In genomic region chr15:84209517-84210412, GRCm38 (mm10) we compare ENCODE assay signal across 11 mouse cellular contexts. TPM values are rescaled to one million over a fixed set of nuclear protein-coding genes. Genes with fewer than 3 reads are reported as not detected.
A peak's percentile ranks its signal among the peaks of the same experiment; 100 is the strongest.
DNase-seq lines count a peak whose midpoint lies in the region; ATAC-seq and TF ChIP-seq lines count a peak whose summit lies in the region.
"Had no signal": no experiment of that assay in that cellular context is flagged by ENCODE, and none has a peak within 500 bp of the region (broad histone marks: within the 10 kb centered on the region; RNA-seq: fewer than 3 reads in every experiment).

No protein-coding gene starts in this region.

- TF ChIP-seq POLR2A in kidney, adult 2 months (IDR thresholded peaks at IDR 0.05; ENCODE audit: low read depth, low read length): no peak
- no peak for TF ChIP-seq POLR2A in bone marrow, adult 2 months (IDR thresholded peaks at IDR 0.05; ENCODE audit: borderline replicate concordance, control insufficient read depth, low read depth, low read length)

- H3K27ac ChIP-seq in kidney, adult 2 months (ENCODE audit: insufficient read depth, low read depth, low read length): no peak overlapping the region
- H3K27ac ChIP-seq in bone marrow, adult 2 months (ENCODE audit: control insufficient read depth, insufficient read depth, low read depth, low read length, poor library complexity): peak overlapping the region; percentile 85
- H3K27ac ChIP-seq in forebrain, postnatal 0 days (ENCODE audit: low read depth, low read length): peak overlapping the region; percentile 15; the same call in 1 of the 2 replicates
- peak overlapping the region; percentile 83 for H3K27ac ChIP-seq in liver, postnatal 0 days (ENCODE audit: low read depth)

- H3K9me3 ChIP-seq in forebrain, postnatal 0 days (ENCODE audit: low read length): no peaks in the 10 kb centered on the region
- H3K9me3 ChIP-seq in liver, postnatal 0 days (ENCODE audit: low read length): no peaks in the 10 kb centered on the region

- no peak for ATAC-seq in forebrain, postnatal 0 days
- peak; percentile 88 for ATAC-seq in liver, postnatal 0 days

- no peaks in the 10 kb centered on the region for H3K27me3 ChIP-seq in kidney, adult 2 months (replicated peaks; ENCODE audit: control insufficient read depth, insufficient read depth, low read length)
- no peaks in the 10 kb centered on the region for H3K27me3 ChIP-seq in forebrain, postnatal 0 days (ENCODE audit: insufficient read depth, low read length)
- no peaks in the 10 kb centered on the region for H3K27me3 ChIP-seq in liver, postnatal 0 days (ENCODE audit: insufficient read depth, low read length)

- peak; percentile 37 for DNase-seq in kidney, adult 2 months
- DNase-seq in kidney, postnatal 10 days: no peak
- DNase-seq in forebrain, postnatal 0 days: no peak
- DNase-seq in liver, postnatal 0 days: peak; percentile 65
- DNase-seq in left cerebral cortex, adult 9 months (ENCODE audit: low spot score in 2 of 2): no peak
- no peak for DNase-seq in layer of hippocampus, postnatal 36 days
- DNase-seq in adrenal gland, adult (ENCODE audit: inconsistent age in 2 of 2, low spot score in 1 of 2): no peak
- DNase-seq: adrenal gland, postnatal 25 days; gastrocnemius, postnatal 36 days; thymus, adult 2 months had no signal

- WGBS in kidney, adult 2 months: 72% methylated on average over 11 of the region's 11 CpGs
- WGBS in bone marrow, adult 2 months: 30% methylated on average over 11 of the region's 11 CpGs
- 82% methylated on average over 11 of the region's 11 CpGs for WGBS in forebrain, postnatal 0 days
- 49% methylated on average over 11 of the region's 11 CpGs for WGBS in liver, postnatal 0 days (ENCODE audit: insufficient replicate concordance)

- peak; percentile 94 for TF ChIP-seq EP300 in liver, postnatal 0 days (IDR thresholded peaks at IDR 0.05; ENCODE audit: low read depth)

- no peak overlapping the region for H3K4me3 ChIP-seq in kidney, adult 2 months (ENCODE audit: insufficient read depth, low read depth, low read length)
- H3K4me3 ChIP-seq in bone marrow, adult 2 months (replicated peaks; ENCODE audit: control insufficient read depth, low read depth, low read length): peak overlapping the region; percentile 25
- no peak overlapping the region for H3K4me3 ChIP-seq in forebrain, postnatal 0 days (ENCODE audit: low read depth, low read length)
- H3K4me3 ChIP-seq in liver, postnatal 0 days (ENCODE audit: low read depth, low read length): no peak overlapping the region

- H3K4me2 ChIP-seq in forebrain, postnatal 0 days (ENCODE audit: low read depth): no peak overlapping the region
- peak overlapping the region; percentile 45 for H3K4me2 ChIP-seq in liver, postnatal 0 days (ENCODE audit: low read depth, low read length)

- no peak overlapping the region for H3K9ac ChIP-seq in forebrain, postnatal 0 days
- peak overlapping the region; percentile 34 for H3K9ac ChIP-seq in liver, postnatal 0 days (replicated peaks)

- no peak for TF ChIP-seq CTCF in kidney, adult 2 months (conservative IDR thresholded peaks at IDR 0.05; ENCODE audit: insufficient read depth, insufficient read length, low read depth, low read length)
- no peak for TF ChIP-seq CTCF in bone marrow, adult 2 months (IDR thresholded peaks at IDR 0.05; ENCODE audit: control insufficient read depth, insufficient read depth, low read length)
- TF ChIP-seq CTCF in forebrain, postnatal 0 days (IDR thresholded peaks at IDR 0.05; ENCODE audit: low read depth): no peak
- TF ChIP-seq CTCF in liver, postnatal 0 days (IDR thresholded peaks at IDR 0.05; ENCODE audit: low read depth): no peak

- H3K36me3 ChIP-seq in kidney, adult 2 months (ENCODE audit: control insufficient read depth, insufficient read depth, low read length): no peaks in the 10 kb centered on the region; the same call in 1 of the 2 replicates
- H3K36me3 ChIP-seq in forebrain, postnatal 0 days (ENCODE audit: insufficient read depth): peaks cover 72% of the 10 kb centered on the region
- H3K36me3 ChIP-seq in liver, postnatal 0 days (replicated peaks; ENCODE audit: insufficient read depth, low read length): peaks cover 64% of the 10 kb centered on the region

- H3K4me1 ChIP-seq in kidney, adult 2 months (ENCODE audit: control insufficient read depth, insufficient read depth, low read length): 0 out of 2 replicates have a peak, but pooled peaks cover 3% of the 10 kb centered on the region
- H3K4me1 ChIP-seq in bone marrow, adult 2 months (ENCODE audit: control insufficient read depth, insufficient read depth, low read length): peaks cover 1% of the 10 kb centered on the region; the same call in 1 of the 2 replicates
- H3K4me1 ChIP-seq in forebrain, postnatal 0 days (ENCODE audit: insufficient read depth): no peaks in the 10 kb centered on the region
- H3K4me1 ChIP-seq in liver, postnatal 0 days (ENCODE audit: insufficient read depth): peaks cover 22% of the 10 kb centered on the region

RNA-seq across cellular contexts. Expression of gene Samm50, which starts 17.7 kb away (rescaled TPM):
- polyA plus RNA-seq in kidney, adult 2 months (2012; rRNA removed): 18.6 and 22.9 TPM in 2 replicates
- polyA plus RNA-seq in bone marrow, adult 2 months (2011; ENCODE audit: insufficient read depth, insufficient read length, low replicate concordance, missing spikeins): 24.7 and 37.1 TPM in 2 replicates
- total RNA-seq in forebrain, postnatal 0 days (2014; rRNA removed): 36.6 and 37.2 TPM in 2 replicates
- polyA plus RNA-seq in forebrain, postnatal 0 days (2015; fragmentation: Nextera tagmentation; extraction: Ambion mirVana): 88.3 and 93.8 TPM in 2 replicates
- polyA plus RNA-seq in liver, postnatal 0 days (2015; fragmentation: Nextera tagmentation; extraction: Ambion mirVana): 103 and 105 TPM in 2 replicates
- total RNA-seq in layer of hippocampus, postnatal 36 days (2021): 10 to 100 TPM; 93.0 to 93.1 TPM

RNA-seq across cellular contexts. Expression of gene Parvb, which starts 22.1 kb away (rescaled TPM):
- 7.1 and 8.5 TPM in 2 replicates for polyA plus RNA-seq in kidney, adult 2 months (2012; rRNA removed)
- polyA plus RNA-seq in bone marrow, adult 2 months (2011; ENCODE audit: insufficient read depth, insufficient read length, low replicate concordance, missing spikeins): 85.2 and 120 TPM in 2 replicates
- total RNA-seq in forebrain, postnatal 0 days (2014; rRNA removed): 3.8 and 9.4 TPM in 2 replicates
- polyA plus RNA-seq in forebrain, postnatal 0 days (2015; fragmentation: Nextera tagmentation; extraction: Ambion mirVana): 2.7 and 4.3 TPM in 2 replicates
- polyA plus RNA-seq in liver, postnatal 0 days (2015; fragmentation: Nextera tagmentation; extraction: Ambion mirVana): 4.9 and 6.0 TPM in 2 replicates
- 10 to 100 TPM; 32.4 to 37.7 TPM for total RNA-seq in layer of hippocampus, postnatal 36 days (2021)

RNA-seq across cellular contexts. Expression of gene Pnpla3, which starts 42.1 kb away (rescaled TPM):
- 28.4 and 40.6 TPM in 2 replicates for polyA plus RNA-seq in kidney, adult 2 months (2012; rRNA removed)
- polyA plus RNA-seq in bone marrow, adult 2 months (2011; ENCODE audit: insufficient read depth, insufficient read length, low replicate concordance, missing spikeins): 0.74 TPM in 1 of 2 replicates, not detected in the other
- 5.2 and 5.6 TPM in 2 replicates for total RNA-seq in forebrain, postnatal 0 days (2014; rRNA removed)
- polyA plus RNA-seq in forebrain, postnatal 0 days (2015; fragmentation: Nextera tagmentation; extraction: Ambion mirVana): 2.4 and 3.0 TPM in 2 replicates
- 1.0 and 1.9 TPM in 2 replicates for polyA plus RNA-seq in liver, postnatal 0 days (2015; fragmentation: Nextera tagmentation; extraction: Ambion mirVana)
- 1 to 10 TPM; 7.2 to 7.6 TPM for total RNA-seq in layer of hippocampus, postnatal 36 days (2021)

Comparison
In these comparisons a context has a peak if more than half of its experiments do, and no peak if none do; other contexts are left out.
1. DNase-seq: peak in kidney, adult 2 months (single experiment) and liver, postnatal 0 days (single experiment); none in kidney, postnatal 10 days (single experiment), forebrain, postnatal 0 days (single experiment), left cerebral cortex, adult 9 months (0 of 2), layer of hippocampus, postnatal 36 days (0 of 2) and adrenal gland, adult (0 of 2).